Mouse (Mus musculus) urinary bladder, postnatal 14 days (tissue): ENCODE measurements at regions not wholly inside any gene's neighbourhood (a gene's known extent, or its start where the extent isn't known, plus 50 kb on each side); places are given as distances from the start of the nearest gene placed in this dataset.

Experiments
- DNase-seq: peaks from one replicate; pipeline ENCODE4 v3.0.0; 2021; ENCODE audit warnings: low spot score

- DNase-seq: no peak
Measured at GRCm38 (mm10) chr11:8148485-8148825, 515.9 kb downstream of the Tns3 start.

DNA sequence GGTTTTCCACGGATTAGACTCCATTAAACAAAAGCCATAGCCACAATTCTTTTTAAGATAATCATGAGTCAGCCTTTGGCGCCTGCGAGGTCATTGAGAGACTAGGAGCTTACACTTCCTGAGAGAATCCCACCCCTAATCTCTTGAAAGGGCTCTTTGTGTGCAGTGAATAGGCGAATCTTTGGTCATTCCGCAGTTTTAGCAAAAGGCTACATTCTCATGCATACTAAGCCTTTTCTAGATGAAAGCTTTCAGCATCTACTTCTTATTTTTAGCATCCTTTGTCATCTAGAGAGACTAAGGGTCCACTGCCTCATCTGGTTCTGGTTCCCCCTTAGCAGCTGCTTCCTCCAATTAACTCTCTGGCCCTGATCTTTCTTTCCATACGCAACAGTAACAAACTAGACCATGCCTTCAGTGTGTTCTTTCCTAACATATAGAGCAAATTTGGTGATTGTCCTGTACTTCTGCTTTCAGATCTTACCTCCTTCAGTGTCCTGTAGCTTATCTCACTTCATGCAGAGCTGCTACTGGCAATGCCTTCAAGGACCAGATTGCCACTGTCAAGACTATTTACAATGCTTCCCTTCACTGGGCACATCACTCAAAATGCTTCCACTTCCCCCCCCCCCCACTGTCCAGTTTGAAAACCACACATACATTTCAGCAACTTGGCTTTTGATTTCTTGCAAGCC, 516.4 kb downstream of the Tns3 start:
- no peak for DNase-seq

GRCm38 (mm10) chr11:8137366-8137765, 527.0 kb downstream of the Tns3 start:
- DNase-seq: peak; percentile 33

DNA sequence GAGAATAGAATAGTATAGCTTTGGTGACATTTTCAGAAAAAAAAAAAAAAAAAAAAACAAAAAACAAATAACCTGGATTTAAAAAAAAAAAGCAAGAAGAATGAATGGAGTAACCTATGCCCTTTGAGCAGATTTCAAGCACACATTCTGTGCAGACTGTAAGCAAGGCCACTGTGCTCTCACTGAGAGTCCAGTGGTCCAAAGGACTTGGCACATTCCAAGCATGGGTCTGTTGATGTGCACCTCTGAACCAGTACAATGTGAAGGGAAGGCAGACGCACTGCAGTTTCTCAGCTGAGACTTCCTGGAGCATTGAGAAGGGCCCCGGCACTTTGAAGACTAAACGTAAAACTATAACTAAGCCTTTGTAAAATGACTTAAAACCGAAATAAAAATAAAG, 527.7 kb downstream of the Tns3 start:
- no peak for DNase-seq

DNA sequence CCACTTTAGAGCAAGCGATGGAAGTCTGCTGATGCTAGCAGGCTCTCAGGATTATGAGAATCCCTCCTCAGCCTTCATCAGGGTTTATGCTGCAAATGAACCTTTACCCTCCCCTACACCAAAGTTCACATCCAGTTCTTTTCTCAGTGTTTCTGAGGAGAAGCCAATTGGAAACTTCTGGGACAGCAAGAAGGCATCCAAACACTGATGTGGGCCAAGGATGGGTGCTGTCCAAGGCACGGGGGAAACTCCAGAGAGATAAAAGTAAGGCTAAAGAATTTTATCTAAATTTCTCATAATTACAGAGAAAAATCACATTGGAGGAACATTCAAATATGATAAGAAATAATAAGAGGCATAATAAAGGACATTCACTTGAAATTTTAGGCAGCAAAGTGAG, 555.0 kb downstream of the Tns3 start:
- DNase-seq: no peak

DNA sequence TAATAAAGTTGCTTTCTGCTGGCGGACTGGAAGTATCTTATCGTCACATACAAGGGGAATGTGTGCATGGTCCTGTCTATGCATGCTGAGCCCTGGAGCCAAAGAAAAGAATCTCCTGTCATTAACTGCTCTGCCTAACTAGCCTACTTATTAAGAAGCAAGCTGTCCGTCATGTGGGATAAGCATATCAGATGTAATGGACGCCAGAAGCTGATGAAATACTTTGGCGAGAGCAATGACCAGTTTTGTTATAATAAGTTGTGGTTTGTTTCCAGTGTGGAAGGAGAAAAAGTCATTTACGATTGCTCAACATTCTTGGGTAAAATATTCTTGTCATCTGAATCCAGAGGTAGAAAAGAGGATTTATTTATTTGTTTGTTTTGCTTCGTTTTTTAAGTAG, 563.2 kb downstream of the Tns3 start:
- no peak for DNase-seq

DNA sequence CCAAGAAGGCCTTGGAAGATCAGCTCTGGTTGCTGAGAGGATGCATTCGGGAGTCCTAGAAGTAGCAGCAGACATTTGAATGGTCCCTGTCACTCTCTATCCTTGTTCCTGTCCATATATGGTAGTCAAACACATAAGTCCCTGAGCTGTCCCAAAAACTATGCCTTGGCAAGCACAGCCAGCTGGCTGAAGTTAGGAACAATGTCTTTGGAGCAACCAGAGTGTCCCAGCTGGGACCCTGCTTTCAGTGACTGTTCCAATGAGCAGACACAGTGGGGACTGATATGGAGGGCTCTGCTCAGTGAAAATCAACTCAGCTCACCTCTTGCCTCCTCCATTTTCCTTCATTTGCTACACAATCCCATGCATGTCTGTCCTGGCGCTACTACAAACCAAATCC, 580.0 kb downstream of the Tns3 start:
- no peak for DNase-seq

- no peak for DNase-seq
Measured at GRCm38 (mm10) chr11:8082811-8083210, 581.5 kb downstream of the Tns3 start.

- DNase-seq: no peak
Measured at GRCm38 (mm10) chr11:8073321-8073720, 591.0 kb downstream of the Tns3 start.

DNA sequence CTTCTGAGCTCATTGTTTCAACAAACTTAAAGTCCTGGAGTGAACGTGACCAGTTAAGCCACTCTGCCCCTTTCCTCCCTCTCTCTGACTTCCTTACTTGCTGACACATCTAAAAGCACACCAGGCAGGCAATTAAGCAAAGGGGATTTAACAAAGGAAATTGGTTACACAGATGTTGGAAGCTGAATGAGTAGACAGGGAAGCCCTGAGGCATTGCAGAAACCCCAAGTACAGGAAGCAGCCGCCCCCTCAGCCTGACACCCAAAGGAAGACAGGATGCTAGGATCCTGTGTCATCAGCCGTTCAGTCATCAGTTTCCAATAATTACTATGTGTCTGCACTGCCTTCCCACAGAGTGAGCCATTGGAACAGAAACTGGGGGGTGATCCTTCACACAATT, 595.5 kb downstream of the Tns3 start:
- DNase-seq: no peak

DNA sequence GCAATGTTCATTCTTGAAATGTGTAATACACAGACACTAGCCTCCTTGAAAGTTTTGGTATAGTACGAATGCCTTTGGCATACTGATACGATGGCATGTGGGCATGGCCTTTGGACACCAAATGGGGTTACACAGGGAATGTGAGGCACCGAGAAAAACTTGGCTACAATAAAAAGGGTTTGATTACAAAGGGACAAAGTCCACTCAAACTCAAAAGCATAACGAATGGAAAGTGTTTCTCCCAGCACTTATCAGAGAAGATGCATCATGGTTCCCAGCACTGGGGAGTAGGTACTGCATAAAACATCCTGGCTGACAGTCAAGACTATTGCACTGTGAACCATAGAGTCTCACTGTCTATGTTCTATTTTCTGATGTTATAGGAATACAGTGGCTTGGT, 597.0 kb downstream of the Tns3 start:
- DNase-seq: no peak

GRCm38 (mm10) chr11:8065811-8066210, 598.5 kb downstream of the Tns3 start:
- no peak for DNase-seq

DNA sequence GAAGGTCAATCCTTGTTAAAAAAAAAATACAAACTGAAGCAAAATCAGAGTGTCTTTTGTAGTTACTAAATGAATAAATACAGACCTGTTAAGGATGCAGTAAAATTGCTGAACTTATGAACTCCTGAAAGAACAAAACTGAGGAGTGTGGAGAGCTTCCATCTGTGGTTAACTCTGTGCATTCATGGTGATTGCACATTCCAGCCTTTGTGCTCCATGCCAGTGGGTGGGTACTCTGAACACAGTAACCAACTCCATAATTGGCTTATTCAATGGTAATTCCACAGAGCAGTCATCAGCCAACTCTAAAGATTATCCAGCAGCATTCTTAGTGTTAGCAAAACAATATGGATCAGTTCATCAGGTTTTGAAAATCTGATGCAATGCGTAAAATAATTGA, 599.2 kb downstream of the Tns3 start:
- no peak for DNase-seq

- DNase-seq: no peak
Measured at GRCm38 (mm10) chr11:8061989-8062388, 602.3 kb downstream of the Tns3 start.

DNA sequence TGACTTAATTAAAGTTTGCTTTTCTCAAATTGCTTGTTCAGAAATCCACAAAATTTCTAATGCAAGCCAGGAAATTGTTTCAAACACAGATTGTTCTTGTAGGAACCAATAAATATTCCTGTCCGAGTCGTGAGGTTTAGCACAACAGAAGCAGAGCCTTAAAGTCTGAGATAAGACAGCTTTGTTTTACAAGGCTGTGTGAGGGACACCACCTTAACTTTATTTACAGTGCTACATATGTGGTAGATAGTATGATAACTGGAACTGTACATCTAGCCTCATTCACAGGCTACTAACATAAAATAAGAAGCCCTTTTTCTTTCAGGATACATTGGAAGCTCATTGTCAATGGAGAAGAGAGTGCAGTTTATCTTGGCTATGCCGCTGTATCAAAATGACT, 602.8 kb downstream of the Tns3 start:
- DNase-seq: no peak

DNA sequence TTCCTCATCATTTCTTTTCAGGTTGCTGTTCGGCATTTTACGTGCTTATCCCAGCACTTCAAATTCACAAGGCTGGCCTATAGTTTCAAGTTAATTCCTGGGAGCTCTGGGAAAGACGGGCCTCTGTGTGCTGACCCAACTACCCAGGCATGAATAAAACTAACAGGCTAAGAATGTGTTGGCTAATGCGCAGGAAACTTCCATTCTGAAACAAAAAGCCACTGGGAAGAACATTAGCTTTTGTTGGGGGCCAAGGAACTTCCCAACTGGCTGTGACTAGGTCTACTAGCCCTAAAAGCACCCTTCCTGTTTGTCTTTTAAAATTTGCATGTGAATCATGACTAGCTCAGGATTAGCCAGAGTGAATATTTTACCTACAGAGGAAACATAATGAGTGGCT, 612.8 kb downstream of the Tns3 start:
- DNase-seq: no peak

- DNase-seq: no peak
Measured at GRCm38 (mm10) chr11:8045086-8045485, 619.2 kb downstream of the Tns3 start.

DNA sequence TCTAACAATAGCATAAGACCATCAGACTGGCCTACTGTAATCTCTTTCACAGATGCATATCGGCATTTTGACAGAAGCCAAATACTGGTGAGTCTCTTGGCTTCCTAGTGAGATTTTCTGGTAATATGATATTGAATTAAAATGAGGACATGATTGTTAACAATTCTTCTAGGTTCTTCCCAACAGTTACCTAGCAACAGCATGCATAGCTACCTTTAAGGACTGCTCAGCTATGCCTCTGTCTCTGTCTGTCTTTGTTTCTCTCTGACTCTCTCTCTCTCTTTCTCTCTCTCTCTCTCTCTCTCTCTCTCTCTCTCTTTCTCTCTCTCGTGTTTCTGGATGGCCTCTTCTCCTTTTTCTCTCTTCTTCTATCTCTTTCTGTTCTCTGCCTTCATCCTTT, 634.2 kb downstream of the Tns3 start:
- no peak for DNase-seq

GRCm38 (mm10) chr11:8007801-8008200, 656.5 kb downstream of the Tns3 start:
- no peak for DNase-seq

GRCm38 (mm10) chr11:7981031-7981430, 683.3 kb downstream of the Tns3 start:
- no peak for DNase-seq

DNA sequence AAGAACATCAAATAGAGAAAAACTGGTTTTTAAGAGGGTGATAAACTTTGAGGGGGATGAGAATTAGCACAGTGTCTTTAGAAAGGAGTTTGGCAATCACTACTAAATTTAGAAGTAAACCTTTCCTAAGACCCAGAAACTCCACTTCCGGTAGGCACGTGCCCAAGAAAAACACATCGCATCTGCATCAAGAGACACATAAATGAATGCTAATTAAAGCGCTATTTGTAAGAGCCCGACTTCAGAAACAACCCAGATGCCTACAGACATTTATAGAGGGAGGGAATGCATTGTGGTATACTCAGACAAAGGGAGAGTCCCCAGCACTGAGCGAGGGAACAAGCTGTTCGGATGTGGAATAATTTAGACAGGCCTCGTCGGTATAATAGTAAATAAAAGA, 688.5 kb downstream of the Tns3 start:
- no peak for DNase-seq

GRCm38 (mm10) chr11:7949931-7950330, 714.4 kb downstream of the Tns3 start:
- no peak for DNase-seq

DNA sequence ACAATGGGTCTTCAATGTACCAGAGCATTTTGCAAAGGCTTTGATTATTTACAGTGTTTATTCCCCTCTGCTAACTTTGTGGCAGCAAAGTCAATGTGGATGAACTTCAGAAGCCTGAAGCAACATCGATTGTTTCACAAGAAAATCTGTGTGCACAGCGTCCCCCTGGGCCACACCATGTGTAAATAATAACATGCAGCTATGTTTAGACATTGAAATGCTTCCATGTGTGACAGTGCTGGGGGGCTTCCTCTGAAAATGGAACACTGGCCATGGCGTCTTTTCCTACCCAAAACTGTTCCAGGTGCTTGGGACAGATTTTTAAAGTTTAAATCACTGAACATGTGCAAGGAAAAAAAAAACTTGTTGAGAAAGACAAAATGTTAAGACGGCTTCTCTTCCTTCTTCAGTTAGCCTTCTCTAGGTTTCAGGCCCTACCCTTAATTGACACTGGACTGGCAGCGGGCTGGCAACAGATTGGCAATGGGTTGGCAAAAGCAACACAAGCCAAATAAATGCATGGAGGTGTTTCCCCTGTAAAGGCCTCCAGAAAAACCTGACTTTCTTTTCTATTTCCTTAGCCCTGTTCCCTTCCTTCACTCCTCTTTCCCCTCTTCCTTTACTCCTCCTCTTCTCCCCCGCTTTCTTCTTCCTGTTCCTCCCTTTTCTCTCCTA, 715.0 kb downstream of the Tns3 start:
- no peak for DNase-seq

- peak; percentile 7 for DNase-seq
Measured at GRCm38 (mm10) chr11:7944956-7945515, 719.3 kb downstream of the Tns3 start.
